Mouse (Mus musculus): ENCODE data around the gene Psmc5. TPM values are rescaled to one million over a fixed set of nuclear protein-coding genes. Genes with fewer than 3 reads are reported as not detected.

Psmc5 gene
- polyA plus RNA-seq, 1 experiment from 2014 or later, result 241 TPM

- Histone ChIP-seq H3K27me3 (ENCODE audit: control insufficient read depth, insufficient read depth, low read length) (no peaks in the 10 kb centered on the region), H3K4me1 (ENCODE audit: control insufficient read depth, insufficient read depth, low read length) (peaks cover 36% of the 10 kb centered on the region), H3K9me3 (ENCODE audit: control insufficient read depth, low read depth, low read length) (no peaks in the 10 kb centered on the region), H3K9ac (replicated peaks; ENCODE audit: low read depth, low read length) (no peak overlapping the region), H3K4me3 (ENCODE audit: low read depth, low read length) (no peak overlapping the region), H3K27ac (ENCODE audit: low read length) (no peak overlapping the region), H3K4me2 (replicated peaks; ENCODE audit: low read depth, low read length) (no peak overlapping the region), H3K36me3 (ENCODE audit: control insufficient read depth, insufficient read depth, low read length) (peaks cover 56% of the 10 kb centered on the region)
- 90% methylated on average over 10 of the region's 10 CpGs for WGBS
- ATAC-seq (ENCODE audit: insufficient number of reproducible peaks, insufficient read depth, low FRiP score, low read depth), result no peak
These were observed 10.5 kb downstream of the Psmc5 start for GRCm38 (mm10) chr11:106266431-106266830.

GRCm38 (mm10) chr11:106267311-106267852 lies 11.4 kb downstream of the Psmc5 start:
- Histone ChIP-seq H3K9ac (replicated peaks; ENCODE audit: low read depth, low read length) (no peak overlapping the region), H3K9me3 (ENCODE audit: control insufficient read depth, low read depth, low read length) (no peaks in the 10 kb centered on the region), H3K4me1 (ENCODE audit: control insufficient read depth, insufficient read depth, low read length) (peaks cover 36% of the 10 kb centered on the region), H3K4me3 (ENCODE audit: low read depth, low read length) (no peak overlapping the region), H3K27me3 (ENCODE audit: control insufficient read depth, insufficient read depth, low read length) (no peaks in the 10 kb centered on the region), H3K27ac (ENCODE audit: low read length) (peak overlapping the region; percentile 89; the same call in 1 of the 2 replicates), H3K4me2 (replicated peaks; ENCODE audit: low read depth, low read length) (peak overlapping the region; percentile 24; the same call in 1 of the 2 replicates), H3K36me3 (ENCODE audit: control insufficient read depth, insufficient read depth, low read length) (peaks cover 47% of the 10 kb centered on the region)
- no peak for ATAC-seq (ENCODE audit: insufficient number of reproducible peaks, insufficient read depth, low FRiP score, low read depth)
- 51% methylated on average over 15 of the region's 15 CpGs for WGBS

- WGBS, result 44% methylated on average over 5 of the region's 5 CpGs
- Histone ChIP-seq H3K4me3 (ENCODE audit: low read depth, low read length) (no peak overlapping the region), H3K9ac (replicated peaks; ENCODE audit: low read depth, low read length) (peak overlapping the region; percentile 14; the same call in 1 of the 2 replicates), H3K27ac (ENCODE audit: low read length) (peak overlapping the region; percentile 89), H3K4me2 (replicated peaks; ENCODE audit: low read depth, low read length) (peak overlapping the region; percentile 24), H3K9me3 (ENCODE audit: control insufficient read depth, low read depth, low read length) (no peaks in the 10 kb centered on the region), H3K36me3 (ENCODE audit: control insufficient read depth, insufficient read depth, low read length) (peaks cover 42% of the 10 kb centered on the region), H3K27me3 (ENCODE audit: control insufficient read depth, insufficient read depth, low read length) (no peaks in the 10 kb centered on the region), H3K4me1 (ENCODE audit: control insufficient read depth, insufficient read depth, low read length) (peaks cover 36% of the 10 kb centered on the region)
- no peak for ATAC-seq (ENCODE audit: insufficient number of reproducible peaks, insufficient read depth, low FRiP score, low read depth)
These were observed 11.9 kb downstream of the Psmc5 start for GRCm38 (mm10) chr11:106267871-106268270.

- Histone ChIP-seq H3K4me2 (replicated peaks; ENCODE audit: low read depth, low read length) (peak overlapping the region; percentile 24), H3K36me3 (ENCODE audit: control insufficient read depth, insufficient read depth, low read length) (peaks cover 36% of the 10 kb centered on the region), H3K4me1 (ENCODE audit: control insufficient read depth, insufficient read depth, low read length) (peaks cover 37% of the 10 kb centered on the region), H3K27ac (ENCODE audit: low read length) (peak overlapping the region; percentile 89), H3K9ac (replicated peaks; ENCODE audit: low read depth, low read length) (peak overlapping the region; percentile 14; the same call in 1 of the 2 replicates), H3K4me3 (ENCODE audit: low read depth, low read length) (peak overlapping the region; percentile 15), H3K27me3 (ENCODE audit: control insufficient read depth, insufficient read depth, low read length) (no peaks in the 10 kb centered on the region), H3K9me3 (ENCODE audit: control insufficient read depth, low read depth, low read length) (no peaks in the 10 kb centered on the region)
- 23% methylated on average over 8 of the region's 8 CpGs for WGBS
- no peak for ATAC-seq (ENCODE audit: insufficient number of reproducible peaks, insufficient read depth, low FRiP score, low read depth)
These were observed 12.5 kb downstream of the Psmc5 start for GRCm38 (mm10) chr11:106268326-106269059.

- Histone ChIP-seq H3K4me3 (ENCODE audit: low read depth, low read length) (peak overlapping the region; percentile 15), H3K36me3 (ENCODE audit: control insufficient read depth, insufficient read depth, low read length) (peaks cover 30% of the 10 kb centered on the region), H3K4me1 (ENCODE audit: control insufficient read depth, insufficient read depth, low read length) (peaks cover 41% of the 10 kb centered on the region), H3K27ac (ENCODE audit: low read length) (peak overlapping the region; percentile 89), H3K9me3 (ENCODE audit: control insufficient read depth, low read depth, low read length) (no peaks in the 10 kb centered on the region), H3K9ac (replicated peaks; ENCODE audit: low read depth, low read length) (no peak overlapping the region; the same call in 1 of the 2 replicates), H3K27me3 (ENCODE audit: control insufficient read depth, insufficient read depth, low read length) (no peaks in the 10 kb centered on the region), H3K4me2 (replicated peaks; ENCODE audit: low read depth, low read length) (peak overlapping the region; percentile 24)
- WGBS, result 10% methylated on average over 3 of the region's 3 CpGs
- no peak for ATAC-seq (ENCODE audit: insufficient number of reproducible peaks, insufficient read depth, low FRiP score, low read depth)
These were observed 13.1 kb downstream of the Psmc5 start for GRCm38 (mm10) chr11:106269060-106269431.

- Histone ChIP-seq H3K9me3 (ENCODE audit: control insufficient read depth, low read depth, low read length) (no peaks in the 10 kb centered on the region), H3K4me3 (ENCODE audit: low read depth, low read length) (peak overlapping the region; percentile 99), H3K27ac (ENCODE audit: low read length) (peak overlapping the region; percentile 98), H3K36me3 (ENCODE audit: control insufficient read depth, insufficient read depth, low read length) (peaks cover 8% of the 10 kb centered on the region; the same call in 1 of the 2 replicates), H3K4me2 (replicated peaks; ENCODE audit: low read depth, low read length) (peak overlapping the region; percentile 67), H3K27me3 (ENCODE audit: control insufficient read depth, insufficient read depth, low read length) (no peaks in the 10 kb centered on the region), H3K4me1 (ENCODE audit: control insufficient read depth, insufficient read depth, low read length) (peaks cover 49% of the 10 kb centered on the region), H3K9ac (replicated peaks; ENCODE audit: low read depth, low read length) (peak overlapping the region; percentile 97)
- ATAC-seq (ENCODE audit: insufficient number of reproducible peaks, insufficient read depth, low FRiP score, low read depth), result no peak
- 21% methylated on average over 5 of the region's 5 CpGs for WGBS
These were observed 15.3 kb downstream of the Psmc5 start for GRCm38 (mm10) chr11:106271131-106271793.

GRCm38 (mm10) chr11:106271794-106272643 lies 16.1 kb downstream of the Psmc5 start:
- peaks cover under 1% of the 10 kb centered on the region; the same call in 1 of the 2 replicates for H3K36me3 ChIP-seq (ENCODE audit: control insufficient read depth, insufficient read depth, low read length)
- ATAC-seq (ENCODE audit: insufficient number of reproducible peaks, insufficient read depth, low FRiP score, low read depth), result peak; percentile 19; the same call in 1 of the 2 replicates
- H3K4me1 ChIP-seq (ENCODE audit: control insufficient read depth, insufficient read depth, low read length), result peaks cover 50% of the 10 kb centered on the region
- H3K9ac ChIP-seq (replicated peaks; ENCODE audit: low read depth, low read length), result peak overlapping the region; percentile 97
- H3K27ac ChIP-seq (ENCODE audit: low read length), result peak overlapping the region; percentile 98
- H3K4me2 ChIP-seq (replicated peaks; ENCODE audit: low read depth, low read length), result peak overlapping the region; percentile 67
- no peaks in the 10 kb centered on the region for H3K9me3 ChIP-seq (ENCODE audit: control insufficient read depth, low read depth, low read length)
- H3K27me3 ChIP-seq (ENCODE audit: control insufficient read depth, insufficient read depth, low read length), result no peaks in the 10 kb centered on the region
- under 1% methylated on average over 41 of the region's 41 CpGs for WGBS
- H3K4me3 ChIP-seq (ENCODE audit: low read depth, low read length), result peak overlapping the region; percentile 99

All from stomach, embryonic 14.5 days (tissue).